Mouse (Mus musculus) c-Kit-positive CD71-negative TER-119-negative erythroid progenitor cells, embryonic 14.5 days (primary cell): Measurements from ENCODE around the gene Ston1.

Experiments used
- DNase-seq: peaks from one replicate; pipeline ENCODE4 v3.0.0-alpha.2; 2013; ENCODE audit warnings: low read depth

Gene Ston1

GRCm38 (mm10) chr17:88626347-88626811, 28.9 kb downstream of the Ston1 start:
- no peak for DNase-seq

- no peak for DNase-seq
Measured at GRCm38 (mm10) chr17:88627150-88627549, 29.7 kb downstream of the Ston1 start.

GRCm38 (mm10) chr17:88628676-88629380, 31.3 kb downstream of the Ston1 start:
- DNase-seq: no peak

DNA sequence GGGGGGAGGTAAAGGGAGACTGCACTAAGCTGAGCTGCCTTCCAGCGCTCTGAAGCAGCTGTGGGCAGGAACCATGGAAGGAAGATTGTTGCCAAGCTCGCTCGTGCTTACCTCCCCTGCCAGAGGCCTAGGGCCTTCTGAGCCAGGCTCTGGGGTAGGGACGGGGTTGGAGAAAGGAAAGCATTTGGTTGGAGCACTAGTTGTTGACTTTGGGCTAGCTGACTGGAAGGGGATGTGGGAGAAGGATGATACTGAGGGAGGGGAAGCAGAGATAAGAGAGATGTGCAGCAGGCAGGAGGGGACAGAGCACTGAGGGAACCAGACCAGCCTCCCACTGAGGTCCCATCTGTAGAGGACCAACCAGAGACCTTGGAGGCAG, 31.9 kb downstream of the Ston1 start:
- no peak for DNase-seq

- DNase-seq: no peak
Measured at GRCm38 (mm10) chr17:88629931-88630553, 32.6 kb downstream of the Ston1 start.

GRCm38 (mm10) chr17:88630554-88630948, 33.1 kb downstream of the Ston1 start:
- DNase-seq: no peak

GRCm38 (mm10) chr17:88632631-88633030, 35.1 kb downstream of the Ston1 start:
- no peak for DNase-seq

GRCm38 (mm10) chr17:88636076-88636475, 38.6 kb downstream of the Ston1 start:
- DNase-seq: no peak

DNA sequence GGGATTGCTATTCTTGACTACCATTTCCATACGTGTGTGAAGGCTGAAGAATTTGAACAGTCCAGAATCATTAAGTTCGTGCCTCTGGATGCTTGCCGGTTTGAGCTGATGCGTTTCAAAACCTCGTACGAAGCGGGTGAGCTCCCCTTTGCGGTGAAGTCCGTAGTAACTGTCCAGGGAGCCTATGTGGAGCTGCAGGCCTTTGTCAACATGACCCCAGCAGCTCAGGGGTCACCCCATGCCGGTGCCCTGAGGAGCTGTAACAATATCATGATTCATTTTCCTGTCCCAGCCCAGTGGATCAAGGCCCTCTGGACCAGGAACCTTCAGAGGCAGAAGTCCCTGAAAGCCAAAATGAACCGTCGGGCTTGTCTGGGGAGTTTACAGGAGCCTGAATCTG, 39.1 kb downstream of the Ston1 start:
- no peak for DNase-seq

- DNase-seq: peak; percentile 32
Measured at GRCm38 (mm10) chr17:88641012-88641411, 43.5 kb downstream of the Ston1 start.

GRCm38 (mm10) chr17:88641836-88642235, 44.4 kb downstream of the Ston1 start:
- DNase-seq: no peak

DNA sequence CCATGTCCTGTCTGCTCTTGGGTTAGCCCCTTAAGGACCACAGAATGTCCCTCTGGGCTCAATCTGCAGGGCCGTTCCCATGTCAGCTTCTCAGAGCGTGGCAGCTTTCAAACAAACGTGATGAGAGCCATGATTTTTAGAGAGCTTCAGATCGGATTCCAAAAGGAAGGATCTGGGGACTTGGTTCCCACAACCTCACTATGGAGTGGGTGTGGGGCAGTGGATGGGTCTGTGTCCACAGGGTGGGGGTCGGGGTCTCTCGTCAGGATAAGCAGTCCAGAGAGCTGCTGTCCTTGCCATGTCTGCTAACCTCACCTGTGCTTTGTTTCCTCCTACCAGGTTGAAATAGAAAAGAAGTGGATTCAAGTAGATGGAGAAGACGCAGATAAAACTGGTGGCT, 47.4 kb downstream of the Ston1 start:
- DNase-seq: no peak

GRCm38 (mm10) chr17:88645299-88645698, 47.8 kb downstream of the Ston1 start:
- DNase-seq: no peak

DNA sequence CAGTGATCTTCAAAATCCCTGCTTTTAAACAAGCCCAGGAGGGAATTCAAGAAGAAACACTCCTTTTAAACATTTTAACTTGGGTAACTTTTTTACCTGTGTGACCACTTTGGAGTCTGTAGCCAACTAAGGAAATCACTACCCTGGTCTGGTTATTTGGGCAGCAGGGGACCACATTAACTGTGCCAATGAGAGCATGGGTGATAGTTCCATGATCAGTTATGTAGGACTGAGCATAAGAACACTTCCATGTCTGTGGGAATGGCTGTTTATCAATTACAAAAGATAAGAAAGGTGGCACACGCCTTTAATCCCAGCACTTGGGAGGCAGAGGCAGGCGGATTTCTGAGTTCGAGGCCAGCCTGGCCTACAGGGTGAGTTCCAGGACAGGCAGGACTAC, 49.7 kb downstream of the Ston1 start:
- no peak for DNase-seq

GRCm38 (mm10) chr17:88652010-88652409, 54.5 kb downstream of the Ston1 start:
- DNase-seq: peak; percentile 24

GRCm38 (mm10) chr17:88652702-88653374, 55.4 kb downstream of the Ston1 start:
- DNase-seq: peak; percentile 44

DNA sequence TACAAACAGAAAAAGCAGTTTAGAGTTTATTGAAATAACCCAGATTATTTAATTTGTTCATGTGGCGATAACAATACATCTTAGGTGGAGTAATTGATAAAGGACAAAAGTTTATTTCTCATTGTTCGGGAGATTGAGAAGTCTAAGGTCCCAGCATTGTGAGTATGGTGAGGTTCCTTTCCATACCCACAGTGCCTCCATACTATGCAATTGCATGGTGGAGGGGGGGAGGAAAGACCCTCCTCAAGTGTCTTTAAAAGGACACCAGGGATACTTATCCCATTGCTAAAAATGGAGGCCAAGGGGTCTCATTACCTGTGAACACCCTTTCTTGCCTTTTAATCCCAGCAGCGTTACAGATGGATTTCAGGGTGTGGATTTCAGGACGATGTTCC, 55.9 kb downstream of the Ston1 start:
- no peak for DNase-seq

DNA sequence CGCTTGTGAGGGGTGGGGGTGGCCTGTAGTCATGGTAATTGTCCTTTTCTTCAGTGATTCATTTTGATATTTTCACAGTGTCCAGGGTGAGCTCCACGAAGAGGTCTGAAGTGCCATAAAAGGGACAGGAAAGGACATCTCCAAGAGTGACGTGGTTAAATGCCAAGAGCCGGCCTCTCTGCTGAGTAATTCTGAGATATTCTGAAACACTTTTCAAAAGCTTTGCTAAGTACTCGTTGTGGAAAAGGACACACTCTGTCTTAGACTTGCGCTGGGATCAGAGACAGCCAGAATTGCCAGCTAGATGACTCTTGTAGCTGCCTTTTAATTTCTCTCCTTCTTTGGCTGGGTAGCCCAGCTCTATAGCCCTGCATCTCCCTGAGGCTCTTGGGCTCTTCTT, 61.0 kb downstream of the Ston1 start:
- no peak for DNase-seq

GRCm38 (mm10) chr17:88666076-88666475, 68.6 kb downstream of the Ston1 start:
- no peak for DNase-seq

DNA sequence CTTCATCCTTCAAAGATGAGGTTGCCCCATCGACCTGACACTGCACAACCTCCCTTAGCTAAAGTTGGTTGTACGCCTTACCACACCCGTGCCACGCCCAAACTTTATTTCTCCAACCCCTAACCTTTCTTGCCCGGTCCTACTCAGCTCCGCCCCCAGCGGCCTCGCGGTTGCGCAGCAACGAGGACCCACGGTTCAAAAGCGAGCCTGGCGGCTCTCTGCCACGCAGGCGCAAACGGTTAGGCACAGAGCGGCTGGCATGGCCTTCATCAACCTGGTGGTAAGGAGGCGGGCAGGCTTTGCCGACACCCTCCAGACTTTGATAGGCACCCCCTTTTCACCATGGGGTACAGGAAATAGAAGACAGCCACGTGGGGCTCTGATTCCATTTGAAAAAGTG, 71.0 kb downstream of the Ston1 start, which contains the start of gene Gtf2a1l:
Gene Gtf2a1l (plus strand): TSS at position 209 of the 400 bp plus-strand sequence.
- DNase-seq: peak; percentile 17

DNA sequence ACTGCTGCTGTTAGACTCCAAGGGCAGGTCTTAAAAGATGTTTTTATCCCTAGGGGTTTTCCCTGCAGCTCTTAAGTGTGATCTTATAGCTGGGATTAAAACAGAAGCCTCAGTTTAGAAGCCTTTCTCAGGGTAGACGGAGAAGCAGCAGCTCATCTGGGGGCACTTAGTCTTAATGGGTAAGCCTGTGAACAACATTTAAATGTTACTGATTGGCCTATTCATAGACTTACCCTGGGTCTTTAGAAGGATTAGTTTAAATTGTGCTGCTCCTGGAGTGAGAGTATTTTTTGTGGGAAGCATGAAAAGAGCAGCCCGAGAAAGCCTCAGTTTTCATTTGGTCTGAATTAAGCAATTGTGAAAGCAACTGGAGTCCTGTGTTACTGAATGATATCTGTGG, 72.4 kb downstream of the Ston1 start:
- no peak for DNase-seq

- DNase-seq: no peak
Measured at GRCm38 (mm10) chr17:88670800-88671199, 73.3 kb downstream of the Ston1 start.
